In the genomic region with DNA sequence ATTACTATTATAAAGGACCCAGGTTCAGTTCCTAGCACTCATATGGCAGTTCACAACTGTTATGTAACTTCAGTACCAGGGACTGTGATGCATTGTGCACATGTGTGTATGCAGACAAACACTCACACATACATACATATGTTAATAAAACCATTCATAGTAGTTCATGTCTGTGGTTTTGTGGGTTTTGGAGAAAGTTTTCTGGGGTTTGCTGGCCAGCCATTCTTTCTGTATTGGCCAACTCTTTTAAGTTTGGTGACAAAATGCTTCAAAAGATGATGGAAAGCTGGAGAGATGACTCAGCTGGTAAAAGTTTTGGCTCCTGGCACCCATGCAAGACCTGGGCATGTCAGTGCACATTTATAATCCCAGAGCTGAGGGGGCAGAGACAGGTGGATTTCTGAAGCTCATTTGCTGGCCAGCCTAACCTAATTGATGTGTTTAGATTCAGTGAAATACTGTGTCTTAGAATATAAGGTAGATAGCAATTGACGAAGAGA, we compare ENCODE assay signal across 22 mouse cellular contexts.
"Had no signal": no experiment of that assay in that cellular context is flagged by ENCODE, and none has a peak within 500 bp of the region (broad histone marks: within the 10 kb centered on the region; RNA-seq: fewer than 3 reads in every experiment).

No protein-coding gene starts in this region.

- H3K9me3 ChIP-seq: limb, embryonic 12.5 days; limb, embryonic 15.5 days; midbrain, embryonic 12.5 days; midbrain, embryonic 15.5 days; neural tube, embryonic 12.5 days; neural tube, embryonic 15.5 days had no signal

- H3K4me3 ChIP-seq: limb, embryonic 12.5 days; limb, embryonic 15.5 days; midbrain, embryonic 12.5 days; midbrain, embryonic 15.5 days; neural tube, embryonic 12.5 days; neural tube, embryonic 15.5 days had no signal

- ATAC-seq: liver, postnatal 0 days; lung, postnatal 0 days; midbrain, embryonic 15.5 days had no signal

- H3K27ac ChIP-seq: limb, embryonic 12.5 days; limb, embryonic 15.5 days; liver, embryonic 14.5 days; macrophage; midbrain, embryonic 12.5 days; midbrain, embryonic 15.5 days; neural tube, embryonic 12.5 days; neural tube, embryonic 15.5 days; stomach, postnatal 0 days had no signal

- DNase-seq: kidney, postnatal 14 days; kidney, postnatal 4 days; left cerebral cortex, postnatal 4 days; liver, postnatal 0 days; lung, embryonic 14.5 days; right cerebral cortex, adult 18-20 months; right cerebral cortex, postnatal 14 days; right cerebral cortex, postnatal 4 days; thymus, adult 2 months; thymus, postnatal 14 days; thymus, postnatal 4 days had no signal

- H3K9ac ChIP-seq: limb, embryonic 12.5 days; limb, embryonic 15.5 days; liver, embryonic 14.5 days; liver, postnatal 0 days; lung, embryonic 14.5 days; midbrain, embryonic 12.5 days; midbrain, embryonic 15.5 days; neural tube, embryonic 12.5 days; neural tube, embryonic 15.5 days had no signal

- H3K4me1 ChIP-seq: limb, embryonic 12.5 days; limb, embryonic 15.5 days; midbrain, embryonic 12.5 days; midbrain, embryonic 15.5 days; neural tube, embryonic 12.5 days; neural tube, embryonic 15.5 days had no signal

- H3K4me2 ChIP-seq: limb, embryonic 12.5 days; limb, embryonic 15.5 days; liver, embryonic 11.5 days; lung, embryonic 14.5 days; midbrain, embryonic 12.5 days; midbrain, embryonic 15.5 days; neural tube, embryonic 12.5 days; neural tube, embryonic 15.5 days had no signal

- H3K27me3 ChIP-seq: limb, embryonic 12.5 days; limb, embryonic 15.5 days; midbrain, embryonic 12.5 days; midbrain, embryonic 15.5 days; neural tube, embryonic 12.5 days; neural tube, embryonic 15.5 days had no signal
